Comparison of ENCODE assay signal across 18 mouse cellular contexts in the genomic region with DNA sequence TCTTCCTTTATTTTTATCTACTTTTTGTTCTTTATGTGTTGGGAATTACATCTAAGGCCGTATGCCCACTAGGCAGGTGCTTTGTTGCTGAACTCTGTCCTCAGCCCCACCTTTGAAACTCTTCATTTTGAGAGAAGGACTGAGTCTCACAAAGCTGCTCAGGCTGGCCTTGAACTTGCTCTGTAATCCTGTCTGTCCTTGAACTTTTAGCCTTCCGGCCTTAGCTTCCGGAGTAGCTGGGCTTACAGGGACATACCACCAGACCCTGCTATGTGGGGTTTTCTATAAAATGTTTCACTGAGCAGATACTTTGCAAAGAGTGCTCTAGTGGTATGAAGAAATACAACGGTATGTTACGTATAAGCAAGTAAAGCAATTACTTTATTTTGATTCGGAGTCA.
"Had no signal": no experiment of that assay in that cellular context is flagged by ENCODE, and none has a peak within 500 bp of the region (broad histone marks: within the 10 kb centered on the region; RNA-seq: fewer than 3 reads in every experiment).

No protein-coding gene starts in this region.

- H3K9ac ChIP-seq: lung, embryonic 14.5 days; midbrain, embryonic 12.5 days; neural tube, embryonic 13.5 days; neural tube, embryonic 15.5 days had no signal

- H3K36me3 ChIP-seq: midbrain, embryonic 10.5 days; midbrain, embryonic 12.5 days; neural tube, embryonic 13.5 days; neural tube, embryonic 15.5 days had no signal

- ATAC-seq: midbrain, embryonic 16.5 days had no signal

- DNase-seq: lung, embryonic 14.5 days; lung, postnatal 10 days; lung, postnatal 4 days; midbrain, embryonic 14.5 days; retina, postnatal 1 day; right cerebral cortex, adult 18-20 months; right cerebral cortex, postnatal 25 days; right cerebral cortex, postnatal 4 days; spleen, adult 18-20 months; thymus, adult 18-20 months; thymus, postnatal 14 days; thymus, postnatal 36 days had no signal

- H3K4me1 ChIP-seq: midbrain, embryonic 10.5 days; midbrain, embryonic 12.5 days; neural tube, embryonic 13.5 days; neural tube, embryonic 15.5 days had no signal

- H3K4me2 ChIP-seq: lung, embryonic 14.5 days; midbrain, embryonic 12.5 days; neural tube, embryonic 13.5 days; neural tube, embryonic 15.5 days had no signal

- H3K9me3 ChIP-seq: midbrain, embryonic 10.5 days; midbrain, embryonic 12.5 days; neural tube, embryonic 13.5 days; neural tube, embryonic 15.5 days had no signal

- H3K27ac ChIP-seq: midbrain, embryonic 10.5 days; midbrain, embryonic 12.5 days; neural tube, embryonic 13.5 days; neural tube, embryonic 15.5 days had no signal

- H3K4me3 ChIP-seq: midbrain, embryonic 10.5 days; midbrain, embryonic 12.5 days; myocyte; neural tube, embryonic 13.5 days; neural tube, embryonic 15.5 days had no signal

- H3K27me3 ChIP-seq: midbrain, embryonic 12.5 days; neural tube, embryonic 13.5 days; neural tube, embryonic 15.5 days had no signal
